Mouse (Mus musculus) small intestine, adult 2 months (tissue): ENCODE data around the gene Prss34. TPM values are rescaled to one million over a fixed set of nuclear protein-coding genes. Genes with fewer than 3 reads are reported as not detected.

Source experiments
- H3K27ac ChIP-seq: fragments of 200-500 bp; 2 replicates; pipeline ENCODE4 v1.5.1; 2012; ENCODE audit warnings: low read depth, low read length, control low read depth, inconsistent platforms; ENCODE audit not compliant: insufficient read depth
- H3K27me3 ChIP-seq: fragments of 200-500 bp; 2 replicates; pipeline ENCODE4 v1.6.1; 2012; ENCODE audit warnings: mild to moderate bottlenecking, moderate library complexity, low read length, inconsistent platforms; ENCODE audit not compliant: control insufficient read depth, insufficient read depth
- H3K36me3 ChIP-seq: fragments of 200-500 bp; 2 replicates; pipeline ENCODE4 v1.6.1; 2012; ENCODE audit warnings: mild to moderate bottlenecking, low read length, control low read depth, inconsistent platforms; ENCODE audit not compliant: control insufficient read depth, insufficient read depth
- H3K4me1 ChIP-seq: fragments of 200-500 bp; 2 replicates; pipeline ENCODE4 v1.6.1; 2012; ENCODE audit warnings: low read length, inconsistent platforms, mixed read lengths; ENCODE audit not compliant: control insufficient read depth, insufficient read depth, insufficient read length
- H3K4me3 ChIP-seq: fragments of 200-500 bp; 2 replicates; pipeline ENCODE4 v1.5.1; 2012; ENCODE audit warnings: low read depth, mild to moderate bottlenecking, control low read depth, inconsistent platforms, low read length, moderate library complexity
- CTCF ChIP-seq: fragments of 200-500 bp; IDR thresholded peaks from 2 replicates; pipeline ENCODE4 v1.5.1; 2012; ENCODE audit warnings: low read depth, mild to moderate bottlenecking, control low read depth, inconsistent platforms, low read length, moderate library complexity, mixed read lengths; ENCODE audit not compliant: insufficient replicate concordance, insufficient read length; ENCODE audit errors: extremely low read depth
- POLR2A ChIP-seq: fragments of 200-500 bp; IDR thresholded peaks from 2 replicates; pipeline ENCODE4 v1.6.1; 2012; ENCODE audit warnings: low read depth, mild to moderate bottlenecking, control low read depth, inconsistent platforms, low read length, moderate library complexity
- WGBS: fragments of 180-500 bp; shearing (Covaris S2); methylation state at CpG from one replicate; pipeline ENCODE4 v1.1.7; 2018; 5-methylcytosine and 5-hydroxymethylcytosine counted together
- polyA plus RNA-seq: library from polyadenylated mRNA; depleted of rRNA; stranded (reverse); fragments of >200 nt; gene quantifications from 2 replicates; pipeline ENCODE4 v1.2.3, GENCODE M21; 2012; rRNA removed

Prss34 gene
- polyA plus RNA-seq, 1 experiment, result not detected

DNA sequence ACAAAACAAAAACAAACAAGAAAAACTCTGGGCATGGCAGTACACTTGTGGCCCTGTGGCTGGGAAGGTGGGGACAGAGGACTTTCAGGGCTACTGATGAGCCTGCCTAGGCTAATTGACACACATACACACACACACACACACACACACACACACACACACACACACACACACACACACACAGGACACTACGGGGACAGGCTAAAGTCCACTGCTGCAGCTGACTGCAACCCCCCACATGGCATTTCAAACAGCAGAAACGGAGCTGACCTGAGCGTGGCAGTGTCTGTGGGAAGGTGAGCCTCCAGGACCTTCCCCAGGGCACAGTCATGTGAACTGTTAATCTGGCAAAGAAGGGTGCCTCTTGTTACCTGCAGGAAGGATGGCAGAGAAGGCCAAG, 43.3 kb downstream of the Prss34 start:
- H3K27ac ChIP-seq, result no peak overlapping the region
- TF ChIP-seq POLR2A (no peak), CTCF (no peak)
- no peaks in the 10 kb centered on the region for H3K27me3 ChIP-seq
- H3K4me1 ChIP-seq, result no peaks in the 10 kb centered on the region
- 32% methylated on average over 3 of the region's 3 CpGs for WGBS
- H3K4me3 ChIP-seq, result no peak overlapping the region
- H3K36me3 ChIP-seq, result no peaks in the 10 kb centered on the region

DNA sequence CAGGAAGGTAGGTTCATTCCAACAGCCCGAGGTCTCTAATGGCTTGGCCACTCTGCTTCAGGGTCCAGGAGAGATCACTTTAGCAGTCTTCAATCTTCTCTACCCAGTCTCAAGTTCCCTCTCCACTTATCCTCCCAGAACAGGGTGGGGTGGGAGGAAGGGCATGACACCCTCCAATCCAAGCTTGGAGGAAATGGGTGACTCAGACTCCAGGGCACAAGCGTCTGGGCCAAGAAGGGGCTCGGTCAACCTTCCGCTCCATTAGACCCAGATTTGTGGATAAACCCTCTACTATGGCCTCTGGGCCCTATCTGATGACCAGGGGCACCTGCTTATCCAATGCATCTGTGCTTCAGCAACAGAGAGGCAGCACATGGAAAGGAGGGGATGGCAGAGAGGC, 47.3 kb downstream of the Prss34 start, which contains the start of gene Tpsab1:
Tpsab1 (minus strand) TSS at position 101 of the 400 bp plus-strand sequence.
- Histone ChIP-seq H3K27me3 (no peaks in the 10 kb centered on the region), H3K27ac (no peak within 1 kb of the TSS), H3K4me3 (no peak within 1 kb of the TSS), H3K36me3 (no peaks in the 10 kb centered on the region), H3K4me1 (no peaks in the 10 kb centered on the region)
- 73% methylated on average over 4 of the region's 4 CpGs for WGBS
- TF ChIP-seq CTCF (no peak), POLR2A (no peak)

Other genes starting within 250 kb of the Prss34 start
- 9.7 and 17.7 TPM in 2 replicates for gene Tmem204, start 214.8 kb upstream of the Prss34 start, polyA plus RNA-seq
- 7.3 and 8.9 TPM in 2 replicates for gene Telo2, start 182.4 kb upstream of the Prss34 start, polyA plus RNA-seq
- 0.10 TPM in 1 of 2 replicates, not detected in the other for gene Ptx4, start 177.6 kb upstream of the Prss34 start, polyA plus RNA-seq
- 9.5 and 15.9 TPM in 2 replicates for gene Clcn7, start 165.0 kb upstream of the Prss34 start, polyA plus RNA-seq
- gene Ccdc154, start 135.9 kb upstream of the Prss34 start, polyA plus RNA-seq, result 0.06 TPM in 1 of 2 replicates, not detected in the other
- gene Gm38655, start 122.9 kb upstream of the Prss34 start, polyA plus RNA-seq, result 0.33 and 0.46 TPM in 2 replicates
- 5.4 and 6.3 TPM in 2 replicates for gene BC003965, start 113.8 kb upstream of the Prss34 start, polyA plus RNA-seq
- 7.1 and 11.7 TPM in 2 replicates for gene Unkl, start 110.0 kb upstream of the Prss34 start, polyA plus RNA-seq
- 21.0 and 29.3 TPM in 2 replicates for gene Gnptg, start 58.3 kb upstream of the Prss34 start, polyA plus RNA-seq
- 6.8 and 13.3 TPM in 2 replicates for gene Tsr3, start 58.2 kb upstream of the Prss34 start, polyA plus RNA-seq
- 10.1 TPM in 2 replicates for gene Baiap3, start 42.0 kb upstream of the Prss34 start, polyA plus RNA-seq
- gene Ube2i, start 23.8 kb upstream of the Prss34 start, polyA plus RNA-seq, result 24.8 and 50.8 TPM in 2 replicates
- not detected in 2 replicates for gene Prss28, start 10.3 kb downstream of the Prss34 start, polyA plus RNA-seq
- gene Prss29, start 20.3 kb downstream of the Prss34 start, polyA plus RNA-seq, result not detected in 2 replicates
- 0.39 TPM in 1 of 2 replicates, not detected in the other for gene Tpsab1, start 47.2 kb downstream of the Prss34 start, polyA plus RNA-seq
- gene Tpsb2, start 67.9 kb downstream of the Prss34 start, polyA plus RNA-seq, result 3.8 TPM in 1 of 2 replicates, not detected in the other
- gene Tpsg1, start 70.9 kb downstream of the Prss34 start, polyA plus RNA-seq, result 15.8 and 59.6 TPM in 2 replicates
- 17.8 and 19.6 TPM in 2 replicates for gene Cacna1h, start 135.4 kb downstream of the Prss34 start, polyA plus RNA-seq
- not detected in 2 replicates for gene Tekt4, start 156.2 kb downstream of the Prss34 start, polyA plus RNA-seq
- gene Sstr5, start 198.9 kb downstream of the Prss34 start, polyA plus RNA-seq, result 0.29 and 0.53 TPM in 2 replicates